In the genomic region with DNA sequence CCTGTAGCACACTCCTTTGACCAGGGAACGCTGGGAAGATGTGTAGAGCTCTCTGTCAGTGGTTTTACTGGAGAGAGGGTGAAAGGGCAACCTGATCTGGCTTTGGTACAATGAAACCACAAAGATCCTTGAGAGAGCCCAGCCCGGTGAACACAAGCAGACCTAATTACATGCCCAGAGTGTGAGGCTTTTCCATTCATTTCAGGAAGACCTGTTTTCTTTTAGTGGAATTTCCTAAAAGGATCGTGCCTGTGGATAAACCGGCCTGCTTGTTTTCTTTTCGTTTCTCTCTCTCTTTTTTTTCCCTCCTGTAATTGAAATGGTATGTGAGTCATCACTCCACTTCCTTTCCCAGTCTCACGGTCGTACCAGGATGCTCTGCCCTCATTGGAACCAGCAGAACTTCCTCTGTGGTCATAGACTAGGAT, we compare ENCODE assay signal across 10 mouse cellular contexts.
DNase-seq lines count a peak whose midpoint lies in the region; ATAC-seq and TF ChIP-seq lines count a peak whose summit lies in the region.
"Had no signal": no experiment of that assay in that cellular context is flagged by ENCODE, and none has a peak within 500 bp of the region (broad histone marks: within the 10 kb centered on the region; RNA-seq: fewer than 3 reads in every experiment).

No protein-coding gene starts in this region.

- no peak overlapping the region for H3K4me3 ChIP-seq in heart, embryonic 10.5 days
- no peak overlapping the region for H3K4me3 ChIP-seq in C2C12 (ENCODE audit: insufficient read depth, poor library complexity, severe bottlenecking)
- no peak overlapping the region for H3K4me3 ChIP-seq in embryonic facial prominence, embryonic 11.5 days (ENCODE audit: low read depth, low read length)
- H3K4me3 ChIP-seq in hindbrain, embryonic 13.5 days = no peak overlapping the region
- H3K4me3 ChIP-seq in lung, adult 2 months (replicated peaks; ENCODE audit: extremely low read depth, low read depth, low read length) = no peak overlapping the region

- 34% methylated on average over 7 of the region's 7 CpGs for WGBS in heart, embryonic 10.5 days
- 3% methylated on average over 7 of the region's 7 CpGs for WGBS in embryonic facial prominence, embryonic 11.5 days
- 29% methylated on average over 7 of the region's 7 CpGs for WGBS in hindbrain, embryonic 13.5 days
- WGBS in lung, adult 2 months = 11% methylated on average over 7 of the region's 7 CpGs

- TF ChIP-seq POLR2A in lung, adult 2 months (IDR thresholded peaks at IDR 0.05; ENCODE audit: borderline replicate concordance, extremely low read depth, low read depth, low read length) = no peak

- H3K79me2 ChIP-seq in C2C12 (ENCODE audit: control insufficient read depth, insufficient read depth) = no peaks in the 10 kb centered on the region

- DNase-seq in heart, adult 11 months = peak; percentile 91
- no peak for DNase-seq in heart, embryonic 10.5 days (ENCODE audit: low spot score)
- DNase-seq in embryonic facial prominence, embryonic 11.5 days (ENCODE audit: low spot score) = peak; percentile 74
- DNase-seq in cerebellum, postnatal 25 days = no peak
- no peak for DNase-seq in frontal cortex, postnatal 14 days (ENCODE audit: low spot score in 2 of 2)
- no peak for DNase-seq in lung, adult 2 months
- DNase-seq: kidney, postnatal 14 days had no signal

- no peaks in the 10 kb centered on the region for H3K36me3 ChIP-seq in heart, embryonic 10.5 days
- peaks cover 8% of the 10 kb centered on the region for H3K36me3 ChIP-seq in C2C12 (ENCODE audit: control insufficient read depth, insufficient read depth)
- no peaks in the 10 kb centered on the region for H3K36me3 ChIP-seq in embryonic facial prominence, embryonic 11.5 days (replicated peaks; ENCODE audit: control insufficient read depth, insufficient read depth, low read depth, low read length)
- H3K36me3 ChIP-seq in hindbrain, embryonic 13.5 days = no peaks in the 10 kb centered on the region

- no peaks in the 10 kb centered on the region for H3K9me3 ChIP-seq in heart, embryonic 10.5 days
- no peaks in the 10 kb centered on the region for H3K9me3 ChIP-seq in embryonic facial prominence, embryonic 11.5 days (replicated peaks; ENCODE audit: control insufficient read depth, low read length)
- no peaks in the 10 kb centered on the region for H3K9me3 ChIP-seq in hindbrain, embryonic 13.5 days

- ATAC-seq in embryonic facial prominence, embryonic 11.5 days (replicated peaks; ENCODE audit: insufficient number of reproducible peaks, low FRiP score, low TSS enrichment, low read depth) = peak; percentile 74; the same call in 1 of the 2 replicates
- no peak for ATAC-seq in hindbrain, embryonic 13.5 days (ENCODE audit: low FRiP score)

- no peak overlapping the region for H3K27ac ChIP-seq in heart, embryonic 10.5 days
- H3K27ac ChIP-seq in embryonic facial prominence, embryonic 11.5 days (replicated peaks; ENCODE audit: low read depth, low read length) = peak overlapping the region; percentile 5; the same call in 1 of the 2 replicates
- peak overlapping the region; percentile 55; the same call in 1 of the 2 replicates for H3K27ac ChIP-seq in hindbrain, embryonic 13.5 days

- H3K4me2 ChIP-seq in embryonic facial prominence, embryonic 11.5 days (ENCODE audit: low read depth, low read length) = no peak overlapping the region
- H3K4me2 ChIP-seq in hindbrain, embryonic 13.5 days = no peak overlapping the region
- H3K4me2 ChIP-seq: liver, embryonic 11.5 days had no signal

- H3ac ChIP-seq in C2C12 (ENCODE audit: control insufficient read depth, insufficient read length, low read depth) = peak overlapping the region; percentile 23

- no peaks in the 10 kb centered on the region for H3K27me3 ChIP-seq in heart, embryonic 10.5 days (ENCODE audit: insufficient read depth, poor library complexity, severe bottlenecking)
- no peaks in the 10 kb centered on the region for H3K27me3 ChIP-seq in C2C12 (ENCODE audit: control insufficient read depth, insufficient read depth, insufficient read length)
- H3K27me3 ChIP-seq in embryonic facial prominence, embryonic 11.5 days (ENCODE audit: control insufficient read depth, insufficient read depth, low read length) = no peaks in the 10 kb centered on the region
- H3K27me3 ChIP-seq in hindbrain, embryonic 13.5 days = peaks cover 18% of the 10 kb centered on the region

- H3K4me1 ChIP-seq in heart, embryonic 10.5 days = 0 out of 2 replicates have a peak, but pooled peaks cover 3% of the 10 kb centered on the region
- H3K4me1 ChIP-seq in embryonic facial prominence, embryonic 11.5 days (ENCODE audit: control insufficient read depth, insufficient read depth, low read length) = no peaks in the 10 kb centered on the region
- peaks cover 7% of the 10 kb centered on the region for H3K4me1 ChIP-seq in hindbrain, embryonic 13.5 days (replicated peaks)
- H3K4me1 ChIP-seq in lung, adult 2 months (ENCODE audit: control insufficient read depth, insufficient read depth, low read length) = no peaks in the 10 kb centered on the region

- no peak for TF ChIP-seq CTCF in C2C12 (IDR thresholded peaks at IDR 0.05; ENCODE audit: control insufficient read depth, insufficient read depth, insufficient read length)
- no peak for TF ChIP-seq CTCF in lung, adult 2 months (IDR thresholded peaks at IDR 0.05; ENCODE audit: insufficient read depth, low read length)

- H3K79me3 ChIP-seq in C2C12 (ENCODE audit: low read depth) = no peaks in the 10 kb centered on the region

- H3K9ac ChIP-seq in embryonic facial prominence, embryonic 11.5 days (replicated peaks; ENCODE audit: low read length) = no peak overlapping the region
- no peak overlapping the region for H3K9ac ChIP-seq in hindbrain, embryonic 13.5 days

TF ChIP-seq in C2C12, 6 proteins besides CTCF, POLR2A, EP300 and RAD21:
- TF ChIP-seq CEBPB (IDR thresholded peaks at IDR 0.05; ENCODE audit: low read depth) (peak; percentile 40), MYOD1 (IDR thresholded peaks at IDR 0.05; ENCODE audit: control insufficient read depth, insufficient read length, low read depth) (no peak)

Comparison
In these comparisons a context has a peak if more than half of its experiments do, and no peak if none do; other contexts are left out.
1. DNase-seq: peak in heart, adult 11 months (single experiment) and embryonic facial prominence, embryonic 11.5 days (single experiment); none in heart, embryonic 10.5 days (single experiment), cerebellum, postnatal 25 days (0 of 2), frontal cortex, postnatal 14 days (0 of 2) and lung, adult 2 months (single experiment).